Mouse (Mus musculus): ENCODE results near the gene Olfr361. TPM values are rescaled to one million over a fixed set of nuclear protein-coding genes. Genes with fewer than 3 reads are reported as not detected.

Olfr361 gene
- not detected in 2 replicates for polyA plus RNA-seq (2012; rRNA removed)

DNA sequence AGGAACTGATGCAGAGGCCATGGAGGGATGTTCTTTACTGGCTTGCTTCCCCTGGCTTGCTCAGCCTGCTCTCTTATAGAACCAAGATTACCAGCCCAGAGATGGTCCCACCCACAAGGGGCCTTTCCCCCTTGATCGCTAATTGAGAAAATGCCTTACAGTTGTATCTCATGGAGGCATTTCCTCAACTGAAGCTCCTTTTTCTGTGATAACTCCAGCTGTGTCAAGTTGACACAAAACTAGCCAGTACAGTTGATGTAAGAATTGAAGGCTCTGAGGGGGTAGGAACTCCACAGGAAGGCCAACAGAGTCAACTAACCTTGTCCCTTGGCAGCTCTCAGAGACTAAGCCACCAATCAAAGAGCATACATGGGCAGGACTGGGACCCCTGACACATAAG, at the start of gene Olfr361:
Gene Olfr361, minus strand, starts transcription at position 101 of the 400 bp plus-strand sequence.

DNA sequence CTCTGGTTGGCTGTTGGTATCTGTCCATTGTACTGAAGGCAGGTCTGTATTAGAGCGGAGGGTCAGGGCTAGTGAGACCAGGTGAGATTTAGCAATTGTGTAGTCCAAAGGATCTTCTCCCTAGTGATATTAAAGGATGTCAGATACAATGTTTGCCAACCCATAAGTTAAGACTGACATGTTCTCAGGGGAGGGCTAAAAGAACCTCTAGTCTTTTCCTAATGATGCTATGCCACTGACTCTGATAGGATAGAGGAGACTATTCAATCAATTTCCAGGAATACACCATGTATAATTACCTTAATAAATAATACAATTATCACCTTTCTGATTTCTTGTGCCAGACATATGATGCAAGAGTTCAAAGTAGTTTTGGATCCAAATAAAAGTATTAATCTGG, 28.7 kb upstream of the Olfr361 start, which contains the start of gene Olfr362:
Gene Olfr362, minus strand, starts transcription at position 101 of the 400 bp plus-strand sequence.

DNA sequence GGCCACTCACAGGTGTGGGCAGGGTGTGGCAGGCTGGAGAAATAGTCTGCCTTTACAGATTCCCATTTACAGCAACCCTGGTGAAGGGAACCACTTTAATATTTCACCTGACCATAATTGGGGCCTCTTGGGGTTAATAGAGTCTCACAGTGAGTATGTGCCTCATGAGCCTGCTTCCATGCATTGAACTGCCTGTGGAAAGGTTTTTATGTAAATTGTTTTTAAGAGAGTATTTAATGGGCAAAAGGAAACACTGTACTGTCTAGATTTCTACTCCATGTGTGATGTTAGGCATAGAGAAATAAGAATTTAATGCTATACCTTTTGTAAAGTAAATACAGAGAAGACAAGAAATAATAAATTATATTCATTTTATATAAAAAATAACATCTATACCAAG, 23.6 kb downstream of the Olfr361 start, which contains the start of gene Olfr360:
Gene Olfr360, plus strand, starts transcription at position 301 of the 400 bp plus-strand sequence.

Other genes with a start within 250 kb of the Olfr361 start
- not detected in 2 replicates for gene Olfr350, start 243.0 kb downstream of the Olfr361 start, polyA plus RNA-seq (2012; rRNA removed)
- not detected in 2 replicates for gene Olfr351, start 226.6 kb downstream of the Olfr361 start, polyA plus RNA-seq (2012; rRNA removed)
- gene Olfr352, start 220.8 kb downstream of the Olfr361 start, polyA plus RNA-seq (2012; rRNA removed) = not detected in 2 replicates
- gene Olfr353, start 196.4 kb downstream of the Olfr361 start, polyA plus RNA-seq (2012; rRNA removed) = not detected in 2 replicates
- gene Olfr354, start 183.6 kb downstream of the Olfr361 start, polyA plus RNA-seq (2012; rRNA removed) = not detected in 2 replicates
- not detected in 2 replicates for gene Olfr355, start 160.4 kb downstream of the Olfr361 start, polyA plus RNA-seq (2012; rRNA removed)
- gene Olfr356, start 152.2 kb downstream of the Olfr361 start, polyA plus RNA-seq (2012; rRNA removed) = not detected in 2 replicates
- not detected in 2 replicates for gene Olfr357, start 95.5 kb downstream of the Olfr361 start, polyA plus RNA-seq (2012; rRNA removed)
- not detected in 2 replicates for gene Olfr358, start 80.0 kb downstream of the Olfr361 start, polyA plus RNA-seq (2012; rRNA removed)
- not detected in 2 replicates for gene Olfr360, start 23.5 kb downstream of the Olfr361 start, polyA plus RNA-seq (2012; rRNA removed)
- gene Olfr362, start 28.6 kb upstream of the Olfr361 start, polyA plus RNA-seq (2012; rRNA removed) = not detected in 2 replicates
- not detected in 2 replicates for gene Olfr364-ps1, start 50.0 kb upstream of the Olfr361 start, polyA plus RNA-seq (2012; rRNA removed)
- not detected in 2 replicates for gene Olfr365, start 98.9 kb upstream of the Olfr361 start, polyA plus RNA-seq (2012; rRNA removed)
- not detected in 2 replicates for gene Olfr366, start 122.3 kb upstream of the Olfr361 start, polyA plus RNA-seq (2012; rRNA removed)
- gene Olfr368, start 237.2 kb upstream of the Olfr361 start, polyA plus RNA-seq (2012; rRNA removed) = not detected in 2 replicates

Data from stomach, adult 2 months (tissue).